Mouse (Mus musculus) G1E (cell line): ENCODE data around the gene Esyt3. TPM values are rescaled to one million over a fixed set of nuclear protein-coding genes. Genes with fewer than 3 reads are reported as not detected.

Experiments used
- ATAC-seq: 2 replicates; pipeline ENCODE4 v1.8.0; 2016; ENCODE audit warnings: mild to moderate bottlenecking; ENCODE audit not compliant: insufficient number of reproducible peaks, poor library complexity, low FRiP score, severe bottlenecking; ENCODE audit errors: extremely low read depth
- DNase-seq: peaks from one replicate; pipeline ENCODE4 v3.0.0; 2012; ENCODE audit warnings: low spot score
- H3K27me3 ChIP-seq: 2 replicates; pipeline ENCODE4 v1.6.1; 2012; ENCODE audit warnings: mild to moderate bottlenecking, low read length, inconsistent platforms; ENCODE audit not compliant: insufficient read depth
- H3K36me3 ChIP-seq: replicated peaks from 2 replicates; pipeline ENCODE3; 2012; ENCODE audit warnings: mild to moderate bottlenecking, inconsistent platforms
- H3K4me1 ChIP-seq: 2 replicates; pipeline ENCODE4 v1.6.1; 2012; ENCODE audit warnings: low read depth, low read length, inconsistent platforms, mixed read lengths; ENCODE audit not compliant: insufficient read depth
- H3K4me3 ChIP-seq: 2 replicates; pipeline ENCODE4 v1.5.1; 2012; ENCODE audit warnings: low read depth, mild to moderate bottlenecking, inconsistent platforms, low read length, moderate library complexity, mixed read lengths
- H3K9me3 ChIP-seq: replicated peaks from 2 replicates; pipeline ENCODE4 v1.6.1; 2012; ENCODE audit warnings: inconsistent platforms
- CTCF ChIP-seq: IDR thresholded peaks from 2 replicates; pipeline ENCODE4 v1.5.1; 2012; ENCODE audit warnings: low read depth, low read length, inconsistent platforms, mixed read lengths
- GATA1 ChIP-seq: IDR thresholded peaks from 2 replicates; pipeline ENCODE4 v1.6.1; 2012; ENCODE audit warnings: borderline replicate concordance, low read length, inconsistent platforms, mixed read lengths
- GATA2 ChIP-seq: IDR thresholded peaks from 2 replicates; pipeline ENCODE4 v1.6.1; 2012; ENCODE audit warnings: low read depth, low read length, inconsistent platforms, borderline replicate concordance
- POLR2AphosphoS5 ChIP-seq: IDR thresholded peaks from 2 replicates; pipeline ENCODE4 v1.6.1; 2012; ENCODE audit warnings: low read depth, low read length, inconsistent platforms; ENCODE audit not compliant: insufficient replicate concordance
- TAL1 ChIP-seq: conservative IDR thresholded peaks from 2 replicates; pipeline ENCODE4 v1.6.1; 2012; ENCODE audit warnings: low read depth, low read length, inconsistent platforms, mixed read lengths
- polyA plus RNA-seq: library from polyadenylated mRNA; stranded (reverse); fragments of >175 nt; gene quantifications from 2 replicates; pipeline ENCODE4 v1.2.3, GENCODE M21; 2012
- total RNA-seq, 2 experiments: library from RNA; stranded (forward) in 1 of 2; stranded (reverse) in 1 of 2; fragments of 200-1000 nt in 1 of 2; fragments of >200 nt in 1 of 2; fragmentation: Nextera tagmentation in 1 of 2; gene quantifications; 2 replicates each; pipeline ENCODE4 v1.2.3; 2014 to 2017

The Esyt3 gene
- total and polyA plus RNA-seq, 3 experiments: 0.49 TPM; not detected in 2

- peaks cover 70% of the 10 kb centered on the region for H3K27me3 ChIP-seq
- no peaks in the 10 kb centered on the region for H3K9me3 ChIP-seq
- no peaks in the 10 kb centered on the region for H3K36me3 ChIP-seq
- no peak for TF ChIP-seq GATA2
- no peak for TF ChIP-seq TAL1
- TF ChIP-seq CTCF: no peak
- no peak for TF ChIP-seq POLR2AphosphoS5
- TF ChIP-seq GATA1: no peak
- no peak for ATAC-seq
- DNase-seq: no peak
- H3K4me3 ChIP-seq: no peak overlapping the region
- no peaks in the 10 kb centered on the region; the same call in none of the 2 replicates for H3K4me1 ChIP-seq
Measured at GRCm38 (mm10) chr9:99325208-99325929, 33.0 kb downstream of the Esyt3 start.

GRCm38 (mm10) chr9:99320006-99320405 lies 38.4 kb downstream of the Esyt3 start:
- peaks cover 71% of the 10 kb centered on the region for H3K27me3 ChIP-seq
- ATAC-seq (no peak), DNase-seq (no peak)
- no peaks in the 10 kb centered on the region; the same call in none of the 2 replicates for H3K4me1 ChIP-seq
- TF ChIP-seq POLR2AphosphoS5 (no peak), TAL1 (no peak), CTCF (no peak)
- no peaks in the 10 kb centered on the region for H3K9me3 ChIP-seq
- no peaks in the 10 kb centered on the region for H3K36me3 ChIP-seq
- H3K4me3 ChIP-seq: no peak overlapping the region

- H3K4me1 ChIP-seq: no peaks in the 10 kb centered on the region; the same call in none of the 2 replicates
- peaks cover 66% of the 10 kb centered on the region for H3K27me3 ChIP-seq
- H3K4me3 ChIP-seq: no peak overlapping the region
- no peaks in the 10 kb centered on the region for H3K9me3 ChIP-seq
- ATAC-seq (no peak), DNase-seq (no peak)
- no peaks in the 10 kb centered on the region for H3K36me3 ChIP-seq
- TF ChIP-seq POLR2AphosphoS5 (no peak), CTCF (no peak), GATA2 (no peak), TAL1 (no peak), GATA1 (no peak)
Measured at GRCm38 (mm10) chr9:99319343-99319951, 38.9 kb downstream of the Esyt3 start.

- H3K36me3 ChIP-seq: peaks cover 81% of the 10 kb centered on the region
- no peak for TF ChIP-seq CTCF
- no peak for TF ChIP-seq GATA2
- no peak for TF ChIP-seq TAL1
- TF ChIP-seq POLR2AphosphoS5: no peak
- TF ChIP-seq GATA1: no peak
Measured at GRCm38 (mm10) chr9:99306226-99306625, 52.1 kb downstream of the Esyt3 start.

GRCm38 (mm10) chr9:99304296-99304695 lies 54.1 kb downstream of the Esyt3 start:
- no peak for ATAC-seq
- Histone ChIP-seq H3K9me3 (no peaks in the 10 kb centered on the region), H3K4me1 (peaks cover 9% of the 10 kb centered on the region), H3K4me3 (no peak overlapping the region), H3K27me3 (no peaks in the 10 kb centered on the region), H3K36me3 (peaks cover 83% of the 10 kb centered on the region)
- TF ChIP-seq POLR2AphosphoS5 (no peak), GATA1 (no peak), TAL1 (no peak), CTCF (no peak), GATA2 (no peak)
- DNase-seq: no peak

More at GRCm38 (mm10) chr9:99306226-99306625, 52.1 kb downstream of the Esyt3 start:
- Histone ChIP-seq H3K4me1 (peaks cover 10% of the 10 kb centered on the region), H3K9me3 (no peaks in the 10 kb centered on the region), H3K4me3 (no peak overlapping the region), H3K27me3 (no peaks in the 10 kb centered on the region)
- ATAC-seq (no peak), DNase-seq (no peak)

Other genes starting within 250 kb of the Esyt3 start
- 15.6 and 16.8 TPM in 2 replicates for gene Pik3cb, start 217.9 kb downstream of the Esyt3 start, total RNA-seq (2014; fragmentation: Nextera tagmentation)
- gene Pik3cb, start 217.9 kb downstream of the Esyt3 start, total RNA-seq (2017): 4.0 and 4.1 TPM in 2 replicates
- 0.78 and 0.98 TPM in 2 replicates for gene Pik3cb, start 217.9 kb downstream of the Esyt3 start, polyA plus RNA-seq
- not detected in 2 replicates for gene Faiml, start 121.3 kb downstream of the Esyt3 start, total RNA-seq (2014; fragmentation: Nextera tagmentation)
- 0.35 TPM in 1 of 2 replicates, not detected in the other for gene Faiml, start 121.3 kb downstream of the Esyt3 start, total RNA-seq (2017)
- gene Faiml, start 121.3 kb downstream of the Esyt3 start, polyA plus RNA-seq: not detected in 2 replicates
- gene Cep70, start 115.2 kb downstream of the Esyt3 start, total RNA-seq (2014; fragmentation: Nextera tagmentation): 126 and 147 TPM in 2 replicates
- gene Cep70, start 115.2 kb downstream of the Esyt3 start, total RNA-seq (2017): 36.4 and 45.5 TPM in 2 replicates
- 2.3 and 4.2 TPM in 2 replicates for gene Cep70, start 115.2 kb downstream of the Esyt3 start, polyA plus RNA-seq
- not detected in 2 replicates for gene Mras, start 78.8 kb upstream of the Esyt3 start, total RNA-seq (2014; fragmentation: Nextera tagmentation)
- gene Mras, start 78.8 kb upstream of the Esyt3 start, total RNA-seq (2017): 2.1 TPM in 2 replicates
- gene Mras, start 78.8 kb upstream of the Esyt3 start, polyA plus RNA-seq: 0.04 and 0.12 TPM in 2 replicates
- not detected in 2 replicates for gene Nme9, start 92.9 kb upstream of the Esyt3 start, total RNA-seq (2014; fragmentation: Nextera tagmentation)
- not detected in 2 replicates for gene Nme9, start 92.9 kb upstream of the Esyt3 start, total RNA-seq (2017)
- gene Nme9, start 92.9 kb upstream of the Esyt3 start, polyA plus RNA-seq: not detected in 2 replicates
- 27.8 and 36.5 TPM in 2 replicates for gene Armc8, start 210.3 kb upstream of the Esyt3 start, total RNA-seq (2014; fragmentation: Nextera tagmentation)
- 29.1 and 31.8 TPM in 2 replicates for gene Armc8, start 210.3 kb upstream of the Esyt3 start, total RNA-seq (2017)
- 2.4 and 3.6 TPM in 2 replicates for gene Armc8, start 210.3 kb upstream of the Esyt3 start, polyA plus RNA-seq
- 14.7 and 17.3 TPM in 2 replicates for gene Dbr1, start 217.2 kb upstream of the Esyt3 start, total RNA-seq (2014; fragmentation: Nextera tagmentation)
- gene Dbr1, start 217.2 kb upstream of the Esyt3 start, total RNA-seq (2017): 49.0 and 52.7 TPM in 2 replicates
- 46.2 and 48.9 TPM in 2 replicates for gene Dbr1, start 217.2 kb upstream of the Esyt3 start, polyA plus RNA-seq